Mouse (Mus musculus): ENCODE data around the gene Nkx1-2. TPM values are rescaled to one million over a fixed set of nuclear protein-coding genes. Genes with fewer than 3 reads are reported as not detected.
A peak's percentile ranks its signal among the peaks of the same experiment; 100 is the strongest.

Gene Nkx1-2
- polyA plus RNA-seq, 1 experiment from 2014 or later = not detected

GRCm38 (mm10) chr7:132627448-132627847 lies 28.0 kb upstream of the Nkx1-2 start:
- ATAC-seq (ENCODE audit: low FRiP score, low TSS enrichment) = no peak
- 80% methylated on average over 3 of the region's 3 CpGs for WGBS
- no peak overlapping the region for H3K4me3 ChIP-seq (ENCODE audit: low read length)
- H3K4me1 ChIP-seq (ENCODE audit: control insufficient read depth, insufficient read depth, low read length) = no peaks in the 10 kb centered on the region
- no peaks in the 10 kb centered on the region for H3K36me3 ChIP-seq (ENCODE audit: control insufficient read depth, insufficient read depth, low read length)
- H3K9me3 ChIP-seq (ENCODE audit: control insufficient read depth, low read length) = no peaks in the 10 kb centered on the region
- no peaks in the 10 kb centered on the region for H3K27me3 ChIP-seq (ENCODE audit: control insufficient read depth, insufficient read depth, low read length)
- no peak overlapping the region for H3K27ac ChIP-seq (ENCODE audit: low read depth, low read length)
- no peak overlapping the region for H3K9ac ChIP-seq (ENCODE audit: low read depth, low read length)
- no peak overlapping the region for H3K4me2 ChIP-seq (replicated peaks; ENCODE audit: low read depth, low read length)

GRCm38 (mm10) chr7:132626174-132626573 lies 26.7 kb upstream of the Nkx1-2 start:
- Histone ChIP-seq H3K4me3 (ENCODE audit: low read length) (no peak overlapping the region), H3K36me3 (ENCODE audit: control insufficient read depth, insufficient read depth, low read length) (no peaks in the 10 kb centered on the region), H3K9ac (ENCODE audit: low read depth, low read length) (no peak overlapping the region), H3K27ac (ENCODE audit: low read depth, low read length) (no peak overlapping the region), H3K4me1 (ENCODE audit: control insufficient read depth, insufficient read depth, low read length) (no peaks in the 10 kb centered on the region), H3K9me3 (ENCODE audit: control insufficient read depth, low read length) (no peaks in the 10 kb centered on the region), H3K27me3 (ENCODE audit: control insufficient read depth, insufficient read depth, low read length) (no peaks in the 10 kb centered on the region), H3K4me2 (replicated peaks; ENCODE audit: low read depth, low read length) (no peak overlapping the region)
- 36% methylated on average over 4 of the region's 4 CpGs for WGBS
- no peak for ATAC-seq (ENCODE audit: low FRiP score, low TSS enrichment)

- WGBS = 35% methylated on average over 10 of the region's 10 CpGs
- Histone ChIP-seq H3K4me3 (ENCODE audit: low read length) (no peak overlapping the region), H3K9ac (ENCODE audit: low read depth, low read length) (no peak overlapping the region), H3K36me3 (ENCODE audit: control insufficient read depth, insufficient read depth, low read length) (no peaks in the 10 kb centered on the region), H3K27ac (ENCODE audit: low read depth, low read length) (no peak overlapping the region), H3K4me1 (ENCODE audit: control insufficient read depth, insufficient read depth, low read length) (no peaks in the 10 kb centered on the region), H3K9me3 (ENCODE audit: control insufficient read depth, low read length) (no peaks in the 10 kb centered on the region), H3K27me3 (ENCODE audit: control insufficient read depth, insufficient read depth, low read length) (no peaks in the 10 kb centered on the region), H3K4me2 (replicated peaks; ENCODE audit: low read depth, low read length) (no peak overlapping the region)
- 0 out of 2 replicates have a peak, but pooled peaks have one; percentile 20 for ATAC-seq (ENCODE audit: low FRiP score, low TSS enrichment)
Measured at GRCm38 (mm10) chr7:132624161-132624560, 24.7 kb upstream of the Nkx1-2 start.

- ATAC-seq (ENCODE audit: low FRiP score, low TSS enrichment) = no peak
- Histone ChIP-seq H3K4me2 (replicated peaks; ENCODE audit: low read depth, low read length) (no peak overlapping the region), H3K27ac (ENCODE audit: low read depth, low read length) (no peak overlapping the region), H3K36me3 (ENCODE audit: control insufficient read depth, insufficient read depth, low read length) (no peaks in the 10 kb centered on the region), H3K9ac (ENCODE audit: low read depth, low read length) (no peak overlapping the region), H3K9me3 (ENCODE audit: control insufficient read depth, low read length) (no peaks in the 10 kb centered on the region), H3K4me1 (ENCODE audit: control insufficient read depth, insufficient read depth, low read length) (peaks cover 3% of the 10 kb centered on the region; the same call in 1 of the 2 replicates), H3K4me3 (ENCODE audit: low read length) (no peak overlapping the region), H3K27me3 (ENCODE audit: control insufficient read depth, insufficient read depth, low read length) (no peaks in the 10 kb centered on the region)
- WGBS = 90% methylated on average over 15 of the region's 15 CpGs
Measured at GRCm38 (mm10) chr7:132619975-132620918, 20.8 kb upstream of the Nkx1-2 start.

- Histone ChIP-seq H3K27ac (ENCODE audit: low read depth, low read length) (no peak overlapping the region), H3K9me3 (ENCODE audit: control insufficient read depth, low read length) (no peaks in the 10 kb centered on the region), H3K4me2 (replicated peaks; ENCODE audit: low read depth, low read length) (no peak overlapping the region), H3K4me3 (ENCODE audit: low read length) (no peak overlapping the region), H3K9ac (ENCODE audit: low read depth, low read length) (no peak overlapping the region), H3K36me3 (ENCODE audit: control insufficient read depth, insufficient read depth, low read length) (no peaks in the 10 kb centered on the region), H3K4me1 (ENCODE audit: control insufficient read depth, insufficient read depth, low read length) (peaks cover 7% of the 10 kb centered on the region; the same call in 1 of the 2 replicates), H3K27me3 (ENCODE audit: control insufficient read depth, insufficient read depth, low read length) (no peaks in the 10 kb centered on the region)
- no peak for ATAC-seq (ENCODE audit: low FRiP score, low TSS enrichment)
- 84% methylated on average over 8 of the region's 8 CpGs for WGBS
Measured at GRCm38 (mm10) chr7:132619549-132619948, 20.1 kb upstream of the Nkx1-2 start.

GRCm38 (mm10) chr7:132617021-132617564 lies 17.7 kb upstream of the Nkx1-2 start:
- Histone ChIP-seq H3K27ac (ENCODE audit: low read depth, low read length) (no peak overlapping the region), H3K4me1 (ENCODE audit: control insufficient read depth, insufficient read depth, low read length) (peaks cover 15% of the 10 kb centered on the region; the same call in 1 of the 2 replicates), H3K9ac (ENCODE audit: low read depth, low read length) (no peak overlapping the region), H3K27me3 (ENCODE audit: control insufficient read depth, insufficient read depth, low read length) (no peaks in the 10 kb centered on the region), H3K4me2 (replicated peaks; ENCODE audit: low read depth, low read length) (no peak overlapping the region), H3K36me3 (ENCODE audit: control insufficient read depth, insufficient read depth, low read length) (no peaks in the 10 kb centered on the region), H3K4me3 (ENCODE audit: low read length) (no peak overlapping the region), H3K9me3 (ENCODE audit: control insufficient read depth, low read length) (no peaks in the 10 kb centered on the region)
- WGBS = 84% methylated on average over 5 of the region's 5 CpGs
- ATAC-seq (ENCODE audit: low FRiP score, low TSS enrichment) = no peak

GRCm38 (mm10) chr7:132616391-132616790 lies 17.0 kb upstream of the Nkx1-2 start:
- Histone ChIP-seq H3K27me3 (ENCODE audit: control insufficient read depth, insufficient read depth, low read length) (no peaks in the 10 kb centered on the region), H3K27ac (ENCODE audit: low read depth, low read length) (no peak overlapping the region), H3K4me3 (ENCODE audit: low read length) (no peak overlapping the region), H3K4me2 (replicated peaks; ENCODE audit: low read depth, low read length) (no peak overlapping the region), H3K9ac (ENCODE audit: low read depth, low read length) (no peak overlapping the region), H3K4me1 (ENCODE audit: control insufficient read depth, insufficient read depth, low read length) (peaks cover 15% of the 10 kb centered on the region; the same call in 1 of the 2 replicates), H3K9me3 (ENCODE audit: control insufficient read depth, low read length) (no peaks in the 10 kb centered on the region), H3K36me3 (ENCODE audit: control insufficient read depth, insufficient read depth, low read length) (no peaks in the 10 kb centered on the region)
- no peak for ATAC-seq (ENCODE audit: low FRiP score, low TSS enrichment)
- WGBS = 49% methylated on average over 6 of the region's 6 CpGs

- 0 out of 2 replicates have a peak, but pooled peaks have one; percentile 20 for ATAC-seq (ENCODE audit: low FRiP score, low TSS enrichment)
- WGBS = 14% methylated on average over 3 of the region's 3 CpGs
- Histone ChIP-seq H3K27me3 (ENCODE audit: control insufficient read depth, insufficient read depth, low read length) (no peaks in the 10 kb centered on the region), H3K36me3 (ENCODE audit: control insufficient read depth, insufficient read depth, low read length) (no peaks in the 10 kb centered on the region), H3K9ac (ENCODE audit: low read depth, low read length) (0 out of 2 replicates have a peak overlapping the region, but pooled peaks have one; percentile 18), H3K4me2 (replicated peaks; ENCODE audit: low read depth, low read length) (no peak overlapping the region), H3K4me1 (ENCODE audit: control insufficient read depth, insufficient read depth, low read length) (peaks cover 15% of the 10 kb centered on the region; the same call in 1 of the 2 replicates), H3K4me3 (ENCODE audit: low read length) (no peak overlapping the region), H3K9me3 (ENCODE audit: control insufficient read depth, low read length) (no peaks in the 10 kb centered on the region), H3K27ac (ENCODE audit: low read depth, low read length) (no peak overlapping the region)
Measured at GRCm38 (mm10) chr7:132615346-132615745, 15.9 kb upstream of the Nkx1-2 start.

GRCm38 (mm10) chr7:132611530-132611929 lies 12.1 kb upstream of the Nkx1-2 start:
- H3K4me2 ChIP-seq (replicated peaks; ENCODE audit: low read depth, low read length) = no peak overlapping the region
- WGBS = 97% methylated on average over 8 of the region's 8 CpGs

More at GRCm38 (mm10) chr7:132611530-132611929, 12.1 kb upstream of the Nkx1-2 start:
- no peaks in the 10 kb centered on the region for H3K36me3 ChIP-seq (ENCODE audit: control insufficient read depth, insufficient read depth, low read length)
- H3K27ac ChIP-seq (ENCODE audit: low read depth, low read length) = no peak overlapping the region
- ATAC-seq (ENCODE audit: low FRiP score, low TSS enrichment) = no peak
- no peaks in the 10 kb centered on the region for H3K27me3 ChIP-seq (ENCODE audit: control insufficient read depth, insufficient read depth, low read length)
- no peak overlapping the region for H3K9ac ChIP-seq (ENCODE audit: low read depth, low read length)
- H3K4me3 ChIP-seq (ENCODE audit: low read length) = no peak overlapping the region
- no peaks in the 10 kb centered on the region for H3K9me3 ChIP-seq (ENCODE audit: control insufficient read depth, low read length)
- H3K4me1 ChIP-seq (ENCODE audit: control insufficient read depth, insufficient read depth, low read length) = peaks cover 18% of the 10 kb centered on the region; the same call in 1 of the 2 replicates

Data from kidney, embryonic 14.5 days (tissue).